Mouse (Mus musculus) forebrain, postnatal 0 days (tissue): Measurements from ENCODE around the gene Rnase4. TPM values are rescaled to one million over a fixed set of nuclear protein-coding genes. Genes with fewer than 3 reads are reported as not detected.
"Not testable (repeated sequence)": the region's sequence is repeated elsewhere in the genome, so short reads cannot be mapped to it uniquely, and the experiment has no call there.

Source experiments
- ATAC-seq: fragments of 200-750 bp; cut with Nextera tagmentation; 2 replicates; pipeline ENCODE4 v1.8.0; 2017; ENCODE audit warnings: mild to moderate bottlenecking, moderate library complexity
- DNase-seq: peaks from one replicate; pipeline ENCODE4 v3.0.0-alpha.2; 2015
- H3K27ac ChIP-seq: fragments of 300-500 bp; sonication (generic); 2 replicates; pipeline ENCODE4 v1.5.1; 2014; ENCODE audit warnings: low read depth, mild to moderate bottlenecking, antibody characterized with exemption, low read length, moderate library complexity, mixed read lengths
- H3K27me3 ChIP-seq: fragments of 300-500 bp; sonication (generic); 2 replicates; pipeline ENCODE4 v1.6.1; 2014; ENCODE audit warnings: mild to moderate bottlenecking, low read length, mixed read lengths; ENCODE audit not compliant: insufficient read depth
- H3K36me3 ChIP-seq: fragments of 300-500 bp; sonication (generic); 2 replicates; pipeline ENCODE4 v1.6.1; 2014; ENCODE audit warnings: mild to moderate bottlenecking, moderate library complexity; ENCODE audit not compliant: insufficient read depth
- H3K4me1 ChIP-seq: fragments of 300-500 bp; sonication (generic); 2 replicates; pipeline ENCODE4 v1.6.1; 2014; ENCODE audit warnings: antibody characterized with exemption; ENCODE audit not compliant: insufficient read depth
- H3K4me2 ChIP-seq: fragments of 300-500 bp; sonication (generic); 2 replicates; pipeline ENCODE4 v1.6.1; 2014; ENCODE audit warnings: low read depth, mild to moderate bottlenecking, moderate library complexity
- H3K4me3 ChIP-seq: fragments of 300-500 bp; sonication (generic); 2 replicates; pipeline ENCODE4 v1.5.1; 2014; ENCODE audit warnings: low read depth, low read length, mixed read lengths
- H3K9ac ChIP-seq: fragments of 300-500 bp; sonication (generic); 2 replicates; pipeline ENCODE4 v1.6.1; 2014; ENCODE audit warnings: mild to moderate bottlenecking
- H3K9me3 ChIP-seq: fragments of 300-500 bp; sonication (generic); 2 replicates; pipeline ENCODE4 v1.6.1; 2016; ENCODE audit warnings: low read length
- CTCF ChIP-seq: sonication (generic); IDR thresholded peaks from 2 replicates; pipeline ENCODE4 v1.5.1; 2016; ENCODE audit warnings: antibody characterized with exemption, control low read depth, low read depth
- WGBS: fragments of 180-500 bp; shearing (Covaris S2); extraction: QIAGEN DNeasy Blood & Tissue Kit; methylation state at CpG from one replicate; pipeline ENCODE4 v1.1.7; 2014; 5-methylcytosine and 5-hydroxymethylcytosine counted together
- polyA plus RNA-seq: library from polyadenylated mRNA; unstranded; fragments of >200 nt; fragmentation: Nextera tagmentation; extraction: Ambion mirVana; gene quantifications from 2 replicates; pipeline ENCODE4 v1.2.1, GENCODE M21; 2015
- total RNA-seq: library from RNA; depleted of rRNA; stranded (reverse); fragments of >200 nt; gene quantifications from 2 replicates; pipeline ENCODE4 v1.2.3, GENCODE M21; 2014

The Rnase4 gene
- total and polyA plus RNA-seq, 2 experiments from 2014 or later, result 16.3 to 27.7 TPM

- peak; percentile 15 for DNase-seq
- no peak for ATAC-seq
- no peaks in the 10 kb centered on the region for H3K27me3 ChIP-seq
These were observed 3.4 kb downstream of the Rnase4 start for GRCm38 (mm10) chr14:51094096-51094875.

GRCm38 (mm10) chr14:51094921-51095320, 4.0 kb downstream of the Rnase4 start:
- no peak for TF ChIP-seq CTCF
- WGBS, result 73% methylated on average over 9 of the region's 9 CpGs
- ATAC-seq, result no peak

More at GRCm38 (mm10) chr14:51094096-51094875, 3.4 kb downstream of the Rnase4 start:
- Histone ChIP-seq H3K4me3 (no peak overlapping the region), H3K9ac (no peak overlapping the region), H3K4me1 (no peaks in the 10 kb centered on the region), H3K4me2 (no peak overlapping the region), H3K9me3 (no peaks in the 10 kb centered on the region), H3K27ac (no peak overlapping the region), H3K36me3 (no peaks in the 10 kb centered on the region)
- TF ChIP-seq CTCF, result no peak
- 56% methylated on average over 5 of the region's 5 CpGs for WGBS

GRCm38 (mm10) chr14:51095736-51096524, 5.1 kb downstream of the Rnase4 start:
- Histone ChIP-seq H3K36me3 (no peaks in the 10 kb centered on the region), H3K4me1 (no peaks in the 10 kb centered on the region), H3K27me3 (no peaks in the 10 kb centered on the region), H3K27ac (no peak overlapping the region), H3K4me3 (no peak overlapping the region), H3K9me3 (no peaks in the 10 kb centered on the region), H3K4me2 (no peak overlapping the region), H3K9ac (no peak overlapping the region)
- 66% methylated on average over 9 of the region's 9 CpGs for WGBS
- ATAC-seq (no peak), DNase-seq (no peak)
- TF ChIP-seq CTCF, result no peak

More at GRCm38 (mm10) chr14:51094921-51095320, 4.0 kb downstream of the Rnase4 start:
- H3K4me3 ChIP-seq, result no peak overlapping the region
- no peaks in the 10 kb centered on the region for H3K9me3 ChIP-seq
- H3K36me3 ChIP-seq, result no peaks in the 10 kb centered on the region
- H3K4me2 ChIP-seq, result no peak overlapping the region
- H3K27ac ChIP-seq, result no peak overlapping the region
- no peaks in the 10 kb centered on the region for H3K27me3 ChIP-seq
- DNase-seq, result no peak
- no peak overlapping the region for H3K9ac ChIP-seq
- no peaks in the 10 kb centered on the region for H3K4me1 ChIP-seq

- H3K36me3 ChIP-seq, H3K27me3 ChIP-seq, H3K27ac ChIP-seq, H3K4me2 ChIP-seq, H3K9me3 ChIP-seq, H3K9ac ChIP-seq, H3K4me1 ChIP-seq, H3K4me3 ChIP-seq: not testable (repeated sequence)
- WGBS, result 16% methylated on average over 1 of the region's 1 CpGs
- ATAC-seq (peak; percentile 50; the same call in 1 of the 2 replicates), DNase-seq (peak; percentile 74)
- TF ChIP-seq CTCF, result peak; percentile 79
These were observed 7.4 kb downstream of the Rnase4 start for GRCm38 (mm10) chr14:51098300-51098699.

GRCm38 (mm10) chr14:51098921-51099320, 8.0 kb downstream of the Rnase4 start:
- Histone ChIP-seq H3K4me1 (no peaks in the 10 kb centered on the region), H3K36me3 (no peaks in the 10 kb centered on the region), H3K9me3 (no peaks in the 10 kb centered on the region), H3K9ac (no peak overlapping the region), H3K4me2 (no peak overlapping the region), H3K27me3 (no peaks in the 10 kb centered on the region), H3K27ac (no peak overlapping the region), H3K4me3 (no peak overlapping the region)
- TF ChIP-seq CTCF, result no peak
- no peak for ATAC-seq
- DNase-seq, result no peak
- 95% methylated on average over 11 of the region's 11 CpGs for WGBS

- Histone ChIP-seq H3K4me3 (no peak overlapping the region), H3K9ac (no peak overlapping the region), H3K27me3 (no peaks in the 10 kb centered on the region), H3K36me3 (no peaks in the 10 kb centered on the region), H3K9me3 (no peaks in the 10 kb centered on the region), H3K4me1 (no peaks in the 10 kb centered on the region), H3K27ac (no peak overlapping the region), H3K4me2 (no peak overlapping the region)
- WGBS, result 74% methylated on average over 9 of the region's 9 CpGs
- DNase-seq (no peak), ATAC-seq (no peak)
- no peak for TF ChIP-seq CTCF
These were observed 10.4 kb downstream of the Rnase4 start for GRCm38 (mm10) chr14:51101284-51101683.

GRCm38 (mm10) chr14:51103217-51103616, 12.3 kb downstream of the Rnase4 start:
- WGBS, result 37% methylated on average over 3 of the region's 3 CpGs
- H3K4me3 ChIP-seq, result no peak overlapping the region
- no peak overlapping the region for H3K27ac ChIP-seq
- H3K36me3 ChIP-seq, result no peaks in the 10 kb centered on the region
- H3K4me2 ChIP-seq, result no peak overlapping the region
- TF ChIP-seq CTCF, result peak; percentile 89
- DNase-seq, result peak; percentile 73
- no peak overlapping the region for H3K9ac ChIP-seq
- no peaks in the 10 kb centered on the region for H3K9me3 ChIP-seq
- no peaks in the 10 kb centered on the region for H3K4me1 ChIP-seq
- no peaks in the 10 kb centered on the region for H3K27me3 ChIP-seq
- ATAC-seq, result peak; percentile 45; the same call in 1 of the 2 replicates
